Mouse (Mus musculus) adipocyte (in vitro differentiated cells): Measurements from ENCODE around the gene Trim63.

Source experiments
- DNase-seq: peaks from one replicate; pipeline ENCODE4 v3.0.0-alpha.2; 2016; ENCODE audit warnings: low spot score

The Trim63 gene

GRCm38 (mm10) chr4:134298626-134299497 is 16.1 kb upstream of the Trim63 start:
- no peak for DNase-seq

- no peak for DNase-seq
Observed at GRCm38 (mm10) chr4:134299498-134299810, 15.5 kb upstream of the Trim63 start.

- DNase-seq: no peak
Observed at GRCm38 (mm10) chr4:134300316-134300715, 14.6 kb upstream of the Trim63 start.

GRCm38 (mm10) chr4:134302084-134302483 is 12.8 kb upstream of the Trim63 start:
- no peak for DNase-seq

- DNase-seq: no peak
Observed at GRCm38 (mm10) chr4:134306963-134307362, 8.0 kb upstream of the Trim63 start.

GRCm38 (mm10) chr4:134307367-134308072 is 7.4 kb upstream of the Trim63 start:
- DNase-seq: peak; percentile 42

- DNase-seq: no peak
Observed at GRCm38 (mm10) chr4:134310106-134310505, 4.8 kb upstream of the Trim63 start.

- no peak for DNase-seq
Observed at GRCm38 (mm10) chr4:134310656-134311055, 4.3 kb upstream of the Trim63 start.

GRCm38 (mm10) chr4:134311784-134312183 is 3.1 kb upstream of the Trim63 start:
- DNase-seq: no peak

- DNase-seq: no peak
Observed at GRCm38 (mm10) chr4:134312341-134312740, 2.6 kb upstream of the Trim63 start.

- DNase-seq: no peak
Observed at GRCm38 (mm10) chr4:134312901-134313300, 2.0 kb upstream of the Trim63 start.

- DNase-seq: no peak
Observed at GRCm38 (mm10) chr4:134314081-134314655, 752 bp upstream of the Trim63 start.

- no peak for DNase-seq
Observed at GRCm38 (mm10) chr4:134315470-134315869, 550 bp downstream of the Trim63 start.

- DNase-seq: no peak
Observed at GRCm38 (mm10) chr4:134316390-134316789, 1.5 kb downstream of the Trim63 start.

- DNase-seq: no peak
Observed at GRCm38 (mm10) chr4:134319074-134319473, 4.2 kb downstream of the Trim63 start.

GRCm38 (mm10) chr4:134319674-134320073 is 4.8 kb downstream of the Trim63 start:
- DNase-seq: no peak

- DNase-seq: no peak
Observed at GRCm38 (mm10) chr4:134321524-134321923, 6.6 kb downstream of the Trim63 start.

GRCm38 (mm10) chr4:134324655-134325054 is 9.7 kb downstream of the Trim63 start:
- DNase-seq: no peak

- no peak for DNase-seq
Observed at GRCm38 (mm10) chr4:134326859-134327530, 12.1 kb downstream of the Trim63 start.

GRCm38 (mm10) chr4:134328151-134328550 is 13.2 kb downstream of the Trim63 start:
- DNase-seq: no peak

GRCm38 (mm10) chr4:134328832-134329231 is 13.9 kb downstream of the Trim63 start:
- DNase-seq: no peak

GRCm38 (mm10) chr4:134330281-134330680 is 15.4 kb downstream of the Trim63 start:
- DNase-seq: no peak
